Mouse (Mus musculus): ENCODE data around the gene Plekho2.

Gene Plekho2

DNA sequence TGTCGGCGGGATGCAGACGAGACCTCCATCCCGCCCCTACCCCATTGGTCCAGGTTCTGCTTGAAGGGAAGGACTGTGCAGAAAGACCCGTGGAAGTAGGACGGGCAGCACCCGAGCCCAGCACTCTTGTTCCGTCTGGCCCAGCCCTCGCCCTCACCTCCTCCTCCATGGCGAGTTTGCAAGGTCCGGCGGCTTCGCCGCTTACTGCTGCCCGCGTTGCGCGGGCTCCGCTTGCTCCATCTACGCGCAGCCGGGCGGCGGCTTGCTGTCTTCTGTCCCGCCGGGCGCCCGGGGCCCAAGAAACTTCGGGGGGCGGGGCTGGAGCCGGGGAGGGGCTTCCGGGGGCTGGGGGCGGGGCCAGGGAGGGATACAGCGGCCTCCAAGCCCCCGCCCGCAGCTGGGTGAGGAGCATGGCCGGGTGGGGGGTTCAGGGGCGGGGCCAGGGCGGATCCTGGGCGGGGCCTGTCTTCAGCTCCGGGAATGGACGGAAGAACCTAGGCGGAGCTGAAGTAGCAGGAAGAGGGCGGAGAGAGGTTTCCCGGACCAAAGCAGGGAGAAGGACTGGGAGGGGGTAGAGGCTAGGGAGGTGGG, at the start of gene Plekho2:
TSS of gene Plekho2 (minus strand) at position 260 of the 591 bp plus-strand sequence.
- DNase-seq (ENCODE audit: low spot score in 2 of 2), result peak; percentile 84 to 89

DNA sequence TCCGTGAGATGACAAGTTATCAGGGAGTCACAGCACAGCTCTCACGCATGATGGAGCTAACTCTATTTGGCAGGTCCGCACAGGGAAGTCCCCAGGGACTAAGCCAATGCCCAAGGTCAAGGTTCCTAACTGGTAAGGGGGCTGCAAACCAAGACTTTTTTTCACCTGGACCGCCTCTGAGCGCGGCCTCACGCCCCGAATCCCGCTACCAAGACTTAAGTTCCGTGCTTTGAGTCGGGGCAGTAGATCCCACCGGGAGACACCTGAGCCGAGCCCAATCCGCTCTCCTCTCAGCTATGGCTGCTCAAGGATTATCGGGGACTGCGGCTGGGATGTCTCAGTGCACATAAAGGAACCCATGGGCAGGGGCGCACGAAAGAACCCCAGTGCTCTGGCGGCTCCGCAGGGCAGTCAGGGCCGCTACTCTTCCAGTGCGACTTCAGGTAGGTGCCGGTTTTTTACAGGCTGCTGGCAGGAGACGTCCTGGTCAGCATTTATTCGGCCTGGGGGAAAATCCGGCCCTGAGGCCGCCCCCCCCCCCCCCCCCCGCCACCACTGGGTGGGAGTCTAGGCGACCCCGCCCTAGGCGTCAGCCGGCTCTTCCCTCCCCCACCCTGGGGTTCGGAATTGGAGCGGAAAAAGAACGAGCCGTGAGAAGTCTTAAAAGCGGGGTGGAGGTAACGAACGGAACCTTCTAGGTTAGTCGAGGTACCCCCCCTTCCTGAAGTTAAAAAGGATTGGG, 49.4 kb upstream of the Plekho2 start, which contains the start of gene Rbpms2:
TSS of gene Rbpms2 (plus strand) at position 624 of the 742 bp plus-strand sequence.
- DNase-seq (ENCODE audit: low spot score in 2 of 2), result no peak

DNA sequence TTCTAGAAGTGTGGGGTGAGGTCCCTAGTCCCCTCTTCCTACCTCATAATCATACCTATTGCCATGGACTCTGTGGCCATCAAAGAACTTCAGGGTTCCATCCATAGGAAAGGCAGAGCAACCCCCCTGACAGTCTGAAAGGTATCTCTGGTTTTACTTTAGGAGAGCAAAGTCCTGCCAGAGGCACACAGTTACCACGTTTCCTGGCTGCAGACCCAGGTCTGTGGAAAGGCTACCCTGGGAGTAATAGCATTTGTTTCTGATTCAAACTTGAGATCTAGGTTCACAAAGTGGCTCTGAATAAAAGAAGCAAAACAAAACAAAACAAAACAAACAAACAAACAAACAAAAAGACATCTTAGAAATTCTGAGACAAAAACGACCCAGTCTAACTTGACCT, 44.4 kb upstream of the Plekho2 start:
- no peak for DNase-seq (ENCODE audit: low spot score in 2 of 2)

DNA sequence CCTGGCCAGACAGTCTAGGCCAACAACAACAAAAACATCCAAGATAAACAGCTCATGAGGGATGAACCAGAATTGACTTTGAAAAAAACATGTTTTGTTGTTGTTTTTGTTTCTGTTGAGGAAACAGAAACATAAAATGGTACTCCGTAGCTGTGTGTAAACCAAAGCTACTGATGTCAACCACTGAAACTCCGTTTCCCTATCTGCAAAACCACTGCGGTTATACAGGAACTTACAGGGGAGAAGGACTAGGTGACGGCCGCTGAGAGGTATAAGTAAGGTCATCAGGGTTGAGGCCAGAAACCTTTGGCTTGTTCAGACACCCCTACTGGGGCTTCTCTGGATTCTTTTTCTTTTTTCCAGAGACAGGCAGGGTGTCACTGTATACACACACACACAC, 43.0 kb upstream of the Plekho2 start:
- no peak for DNase-seq (ENCODE audit: low spot score in 2 of 2)

DNA sequence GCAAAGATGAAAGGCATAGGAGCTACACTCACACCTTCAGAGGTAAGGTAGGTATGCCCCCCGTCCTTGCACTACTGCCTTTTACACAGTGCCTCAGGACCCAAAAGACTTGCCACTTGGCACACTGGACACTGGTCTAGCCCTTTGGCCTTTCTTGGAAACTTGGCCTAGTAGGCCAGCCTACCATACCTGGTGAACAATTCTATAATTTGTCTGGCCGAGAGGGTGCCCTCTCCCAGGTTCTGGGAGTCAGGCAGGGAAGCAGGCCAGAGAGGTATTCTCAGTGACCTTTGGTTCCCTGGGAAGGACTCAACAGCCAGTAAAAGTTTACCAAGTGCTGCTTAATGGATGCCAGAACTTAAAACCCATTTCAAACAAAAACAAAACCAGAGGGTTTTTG, 41.8 kb upstream of the Plekho2 start:
- DNase-seq (ENCODE audit: low spot score in 2 of 2), result no peak

DNA sequence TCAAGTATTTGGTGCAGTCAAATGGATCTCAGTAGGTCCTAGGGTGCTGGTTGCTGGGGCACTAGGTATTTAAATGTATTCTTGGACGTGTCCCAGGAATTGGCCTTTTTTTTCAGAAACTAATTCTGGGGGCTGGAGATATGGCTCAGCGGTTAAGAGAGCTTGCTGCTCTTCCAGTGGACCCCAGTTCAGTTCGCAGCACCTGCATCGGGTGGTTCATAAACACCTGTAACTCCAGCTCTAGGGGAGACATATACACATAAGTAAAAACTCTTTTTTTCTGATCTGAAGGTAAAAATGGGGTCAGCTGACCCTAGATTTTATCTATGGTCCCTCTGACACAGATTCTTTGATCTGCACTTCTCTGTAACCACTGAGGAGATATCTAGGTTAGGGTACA, 41.4 kb upstream of the Plekho2 start:
- no peak for DNase-seq (ENCODE audit: low spot score in 2 of 2)

DNA sequence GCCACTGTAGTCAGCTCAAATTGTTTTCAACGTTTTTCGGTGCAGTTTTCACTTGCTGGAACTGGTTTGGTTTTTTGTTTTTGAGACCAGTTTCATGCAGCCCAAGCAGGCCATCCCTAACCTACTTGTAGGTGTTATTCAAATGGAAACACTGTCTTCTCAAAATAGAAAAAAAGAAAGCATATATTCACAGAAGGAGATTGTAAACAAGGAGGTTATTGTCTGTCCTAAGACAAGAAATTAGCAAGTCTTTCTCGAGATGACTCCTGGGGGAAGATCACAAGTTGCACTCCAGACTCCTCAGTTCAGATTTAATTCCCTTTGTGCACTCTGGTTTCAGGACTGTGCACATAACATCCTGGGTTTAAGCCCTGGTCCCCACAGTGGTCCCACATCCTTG, 39.5 kb upstream of the Plekho2 start:
- no peak for DNase-seq (ENCODE audit: low spot score in 2 of 2)

DNA sequence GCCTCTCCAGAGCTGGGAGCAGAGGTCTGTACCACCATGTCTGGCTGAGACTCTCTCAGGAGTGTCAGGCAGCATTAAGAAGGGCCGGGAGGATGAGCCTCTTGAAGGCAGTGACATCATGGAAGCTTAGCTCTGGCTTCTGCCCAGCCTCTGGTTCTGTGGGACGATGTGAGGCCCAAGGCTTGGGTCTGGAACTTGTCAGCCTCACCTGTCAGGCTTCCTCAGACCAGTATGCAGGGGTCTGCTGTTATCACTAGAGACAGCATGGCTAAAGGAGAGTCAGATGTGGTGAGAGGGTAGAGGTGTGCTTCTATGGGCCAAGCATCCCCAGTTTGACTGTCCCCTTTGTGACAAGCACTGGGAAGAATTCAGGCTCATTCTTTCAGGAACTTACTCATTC, 33.3 kb upstream of the Plekho2 start:
- no peak for DNase-seq (ENCODE audit: low spot score in 2 of 2)

DNA sequence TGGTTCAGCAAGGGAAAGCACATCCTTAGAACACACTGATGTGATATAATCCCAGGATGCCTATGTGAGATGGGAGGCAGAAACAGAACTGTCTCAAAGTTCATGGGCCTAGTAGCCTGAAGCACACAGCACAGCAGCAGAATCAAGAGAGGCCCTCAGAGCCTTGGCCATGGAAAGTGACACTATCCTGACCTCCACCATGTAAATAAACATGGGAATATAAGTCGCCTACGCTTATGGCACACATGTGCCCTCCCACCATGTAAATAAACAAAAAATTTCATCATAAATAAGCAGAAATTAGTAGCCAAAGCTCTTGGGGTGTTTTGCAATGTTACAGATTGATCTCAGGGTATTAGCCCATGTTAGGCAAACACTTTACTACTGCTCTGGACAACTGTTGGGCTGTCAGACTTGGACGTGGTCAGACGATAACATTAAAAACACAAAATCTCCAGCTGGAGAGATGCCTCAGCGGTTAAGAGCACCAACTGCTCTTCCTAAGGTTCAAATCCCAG, 32.2 kb upstream of the Plekho2 start:
- DNase-seq (ENCODE audit: low spot score in 2 of 2), result no peak

DNA sequence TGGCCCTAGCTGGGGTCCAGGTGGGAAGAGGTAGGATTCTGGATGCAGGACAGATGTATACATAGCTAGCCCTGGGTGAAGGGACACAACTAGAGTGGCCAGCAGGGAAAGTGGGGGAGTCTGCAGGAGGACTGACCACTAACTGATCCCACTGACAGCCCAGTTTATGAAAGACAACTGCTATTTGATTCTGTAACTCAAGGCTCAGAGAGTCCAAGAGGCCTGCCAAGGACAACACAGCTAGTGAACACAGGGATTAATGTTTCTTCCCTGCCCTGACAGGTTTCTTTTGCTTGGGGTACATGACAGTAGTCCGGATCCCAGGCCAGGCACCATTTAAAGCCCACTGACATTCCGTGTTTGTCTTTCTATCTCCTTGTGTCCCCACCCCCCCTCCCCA, 27.3 kb upstream of the Plekho2 start:
- no peak for DNase-seq (ENCODE audit: low spot score in 2 of 2)

DNA sequence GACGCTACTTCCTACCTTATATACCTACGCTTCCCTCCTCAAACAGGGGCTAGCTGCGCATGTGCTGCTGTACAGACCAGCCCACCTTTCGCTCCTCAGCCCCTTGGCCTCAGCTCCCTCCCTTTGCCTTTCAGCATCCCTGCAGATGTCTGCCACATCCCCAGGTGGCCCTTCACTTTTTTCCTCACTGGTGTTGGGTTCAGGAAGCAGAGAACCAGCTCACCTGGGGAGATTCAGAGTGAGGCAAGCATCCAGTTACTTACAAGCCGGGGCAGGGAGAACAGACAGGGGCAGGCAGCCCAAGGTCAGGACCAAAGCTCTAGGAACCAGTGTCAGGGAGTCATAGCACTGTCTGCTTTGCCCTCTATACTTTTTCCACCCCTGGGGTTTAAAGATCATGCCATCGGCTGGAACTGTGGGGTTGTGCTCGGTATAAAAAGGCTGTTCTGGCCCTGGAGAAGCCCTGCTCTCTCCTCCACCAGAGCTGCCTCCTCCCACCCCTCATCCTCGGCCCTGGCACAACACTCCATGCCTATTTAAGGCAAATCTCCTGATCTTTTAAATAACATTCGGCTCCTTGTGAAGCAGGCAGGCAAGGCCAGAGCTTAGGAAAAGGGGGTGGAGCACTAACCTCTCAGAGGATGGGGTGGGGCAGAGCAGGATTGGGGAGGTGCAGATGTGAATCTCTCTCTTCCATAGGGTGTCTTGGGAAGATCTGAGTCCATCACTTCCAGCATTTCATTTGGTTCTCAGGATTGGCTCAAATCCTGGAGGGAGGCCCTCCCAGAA, 26.7 kb upstream of the Plekho2 start:
- DNase-seq (ENCODE audit: low spot score in 2 of 2), result no peak

DNA sequence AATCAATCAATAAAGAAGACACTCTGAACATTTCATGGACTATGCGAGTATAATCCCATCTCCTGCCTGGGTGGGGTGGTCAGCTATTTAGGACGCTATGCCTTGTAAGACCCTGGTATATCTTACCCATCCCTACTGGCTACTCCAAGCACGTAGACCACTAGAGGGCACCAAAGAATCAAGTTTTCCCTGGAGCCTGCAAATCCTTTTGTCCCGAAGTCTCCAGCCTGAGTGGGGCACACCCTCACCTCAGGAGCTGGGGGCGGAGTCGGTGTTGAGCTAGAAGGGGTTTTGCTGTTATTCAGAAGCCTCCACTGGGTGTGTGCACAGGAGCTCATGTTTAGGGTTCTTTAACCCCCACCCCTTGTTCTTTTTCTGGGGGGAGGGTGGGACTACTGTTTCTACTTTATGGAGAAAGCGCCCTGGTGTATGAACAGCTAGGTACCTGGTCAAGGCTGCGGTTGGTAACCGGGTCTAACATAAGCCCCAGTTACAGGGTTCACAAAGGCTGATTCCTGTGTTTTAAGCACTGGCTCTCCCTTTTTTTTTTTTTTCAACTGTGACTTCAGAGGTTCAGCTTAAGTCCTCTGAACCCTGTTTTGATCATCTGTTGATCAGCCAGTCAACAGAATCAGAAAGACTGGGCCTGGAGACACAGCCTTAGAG, 25.8 kb upstream of the Plekho2 start:
- peak in 1 of 2 experiments; percentile 27 for DNase-seq (ENCODE audit: low spot score in 2 of 2)

DNA sequence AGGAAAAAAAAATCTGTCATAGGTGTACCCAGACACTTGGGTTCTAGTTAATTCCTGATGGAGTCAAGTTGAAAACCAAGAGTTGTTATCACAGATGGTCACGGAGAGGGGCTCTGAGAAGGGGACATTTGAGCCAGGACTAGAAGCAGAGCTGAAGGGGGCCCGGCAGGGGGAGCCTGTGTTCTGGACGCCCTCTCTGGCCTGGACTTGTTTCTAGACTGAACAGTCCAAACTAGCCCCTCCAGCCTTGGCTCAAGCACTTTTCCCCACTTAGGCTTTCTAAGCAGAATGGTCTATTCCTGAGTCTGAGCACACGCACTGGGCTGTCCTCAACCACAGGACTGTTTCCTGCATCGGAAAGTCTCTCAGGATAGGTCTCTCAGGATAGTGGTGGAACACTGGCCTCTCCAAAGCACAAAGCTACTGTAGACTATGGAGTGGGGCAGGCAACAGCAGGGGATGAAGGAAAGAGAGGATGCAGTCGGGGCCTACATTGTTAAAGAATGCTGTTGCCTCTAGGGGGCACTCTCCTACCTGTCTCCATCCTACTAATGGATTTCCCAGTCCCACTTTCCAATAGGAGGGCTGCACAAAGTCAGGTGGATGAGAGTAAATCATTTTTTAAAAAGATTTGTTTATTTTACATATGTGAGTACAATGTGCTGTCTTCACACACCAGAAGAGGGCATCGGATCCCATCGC, 23.7 kb upstream of the Plekho2 start:
- DNase-seq (ENCODE audit: low spot score in 2 of 2), result no peak

DNA sequence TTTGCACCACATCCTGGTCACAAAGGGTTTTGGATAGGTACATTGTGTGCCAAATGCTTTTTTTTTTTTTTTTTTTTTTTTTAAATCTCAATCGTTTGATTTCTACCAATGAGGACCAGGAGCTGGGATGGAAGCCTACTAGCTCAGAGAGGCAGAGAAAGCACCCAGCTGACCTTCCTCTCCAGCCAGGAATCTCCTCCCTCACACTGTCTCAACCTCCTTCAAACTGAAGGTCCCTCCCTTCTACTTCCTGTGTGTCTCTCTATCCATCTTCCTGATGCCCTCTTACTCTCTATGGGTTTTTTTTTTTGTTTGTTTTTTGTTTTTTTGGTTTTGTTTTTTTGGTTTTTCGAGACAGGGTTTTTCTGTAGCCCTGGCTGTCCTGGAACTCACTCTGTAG, 21.1 kb upstream of the Plekho2 start:
- no peak for DNase-seq (ENCODE audit: low spot score in 2 of 2)

DNA sequence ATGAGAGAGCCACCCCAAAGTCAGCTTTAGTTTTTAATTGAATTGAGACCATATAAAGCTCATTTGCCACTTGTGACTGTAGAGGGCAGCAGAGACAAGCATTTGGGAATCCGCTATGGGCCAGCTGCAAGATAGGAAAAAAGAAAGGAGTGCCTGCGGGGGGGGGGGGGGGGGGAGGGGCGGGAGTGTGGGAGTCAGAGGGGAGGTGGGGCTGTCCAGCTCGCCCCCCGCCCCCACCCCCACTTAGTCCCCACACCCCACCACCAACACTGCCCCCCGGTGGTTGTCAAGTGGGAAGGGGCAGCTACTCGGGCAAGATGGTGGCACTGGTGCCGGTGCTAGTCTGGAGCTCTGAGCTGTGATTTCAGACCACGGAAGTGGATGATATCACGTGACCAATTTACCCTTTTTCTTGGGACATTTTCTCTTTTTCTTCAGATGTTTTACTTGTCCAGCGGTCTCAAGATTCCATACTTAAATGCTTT, 19.0 kb upstream of the Plekho2 start:
- peak in 1 of 2 experiments; percentile 38 for DNase-seq (ENCODE audit: low spot score in 2 of 2)

DNA sequence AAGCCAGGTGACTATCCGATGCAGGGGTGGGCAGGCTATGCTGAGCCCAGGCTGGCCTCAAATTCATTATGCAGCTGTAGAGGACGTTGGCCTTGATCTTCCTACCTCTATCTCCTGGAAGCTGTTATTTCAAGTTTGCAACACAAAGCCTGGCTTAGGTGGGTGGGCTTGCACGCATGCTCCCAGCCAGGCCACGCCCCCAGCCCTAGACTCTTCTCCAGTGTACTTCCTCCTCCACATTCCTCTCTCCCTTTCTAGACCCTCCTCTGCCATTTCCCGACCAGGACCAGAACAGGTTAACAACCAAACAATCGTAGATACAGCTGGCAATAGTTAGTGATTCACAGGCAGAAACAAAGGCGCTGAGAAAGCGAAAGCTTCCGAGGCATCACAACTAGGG, 13.8 kb upstream of the Plekho2 start:
- DNase-seq (ENCODE audit: low spot score in 2 of 2), result no peak

DNA sequence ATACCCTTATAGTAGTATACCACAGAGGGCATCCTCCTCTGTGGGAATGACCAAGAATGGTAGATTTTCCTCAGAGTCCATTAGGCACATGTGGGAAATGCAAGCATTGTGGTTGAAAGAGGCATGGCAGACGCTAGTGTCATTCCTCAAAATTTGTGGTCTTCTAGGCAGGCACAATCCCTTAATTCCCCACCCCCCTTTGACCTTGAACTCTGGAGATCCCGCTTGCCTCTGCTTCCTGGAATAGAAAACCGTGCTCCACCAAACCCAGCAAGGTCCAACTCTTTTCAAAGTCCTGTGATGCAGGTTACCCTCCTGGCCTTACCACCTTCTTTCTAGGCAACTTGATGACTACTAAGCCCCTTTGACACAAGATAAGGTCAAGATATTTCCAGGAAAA, 12.9 kb upstream of the Plekho2 start:
- no peak for DNase-seq (ENCODE audit: low spot score in 2 of 2)

DNA sequence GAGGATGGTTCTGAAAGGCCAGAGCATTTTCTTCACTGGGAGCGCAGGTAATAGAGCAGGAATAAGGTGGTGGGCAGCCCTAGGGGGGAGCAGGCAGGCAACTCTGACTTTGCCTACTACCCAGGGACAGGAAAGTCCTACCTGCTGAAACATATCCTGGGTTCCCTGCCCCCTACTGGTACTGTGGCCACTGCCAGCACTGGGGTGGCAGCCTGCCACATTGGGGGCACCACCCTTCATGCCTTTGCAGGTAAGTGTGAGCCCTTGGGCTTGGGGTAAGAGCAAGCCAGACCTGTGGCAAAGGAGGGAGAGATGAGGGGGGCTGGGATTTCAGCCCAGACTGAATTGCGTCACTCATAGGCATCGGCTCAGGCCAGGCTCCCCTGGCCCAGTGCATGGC, 9.3 kb upstream of the Plekho2 start:
- no peak for DNase-seq (ENCODE audit: low spot score in 2 of 2)

DNA sequence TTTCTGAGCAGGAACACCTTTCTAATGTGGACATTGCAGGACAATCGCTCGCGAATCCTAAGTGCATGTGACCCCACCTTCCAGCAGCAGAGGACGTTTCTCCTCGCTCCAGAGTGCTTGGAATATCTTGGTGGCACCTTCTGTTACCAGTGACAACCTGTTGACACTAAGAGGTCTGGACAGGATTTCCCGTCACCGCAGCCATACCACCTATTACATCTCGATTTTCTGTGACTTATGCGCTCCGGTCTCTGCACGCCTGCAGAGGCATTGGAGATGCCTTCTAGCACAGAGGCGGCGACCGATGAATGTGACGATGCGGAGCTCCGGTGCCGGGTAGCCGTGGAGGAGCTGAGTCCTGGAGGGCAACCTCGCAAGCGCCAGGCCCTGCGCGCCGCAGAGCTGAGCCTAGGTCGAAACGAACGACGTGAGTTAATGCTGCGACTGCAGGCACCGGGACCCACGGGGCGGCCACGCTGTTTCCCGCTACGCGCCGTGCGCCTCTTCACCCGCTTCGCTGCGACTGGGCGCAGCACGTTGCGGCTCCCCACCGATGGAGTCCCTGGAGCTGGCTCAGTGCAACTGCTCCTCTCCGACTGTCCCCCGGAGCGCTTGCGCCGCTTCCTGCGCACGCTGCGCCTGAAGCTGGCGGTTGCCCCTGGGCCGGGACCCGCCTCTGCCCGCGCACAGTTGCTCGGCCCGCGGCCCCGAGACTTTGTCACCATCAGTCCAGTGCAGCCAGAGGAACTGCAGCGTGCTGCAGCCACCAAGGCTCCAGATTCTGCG, 7.9 kb upstream of the Plekho2 start:
- peak in 1 of 2 experiments; percentile 26 for DNase-seq (ENCODE audit: low spot score in 2 of 2)

DNA sequence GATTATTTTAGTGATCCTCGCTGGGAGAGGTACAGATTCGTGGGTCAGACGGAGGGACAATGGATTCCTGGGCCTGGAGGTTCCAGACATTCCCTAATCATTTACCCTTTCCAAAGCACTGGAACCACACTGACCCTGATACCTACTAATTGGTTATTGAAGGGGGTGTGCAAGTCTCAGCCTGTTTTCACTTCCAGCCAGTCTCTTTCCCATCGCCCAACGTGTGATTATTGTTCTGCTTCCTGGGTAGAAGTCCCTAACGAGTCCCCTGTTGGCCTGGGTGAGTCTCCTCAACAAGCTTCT, 7.4 kb upstream of the Plekho2 start:
- DNase-seq (ENCODE audit: low spot score in 2 of 2), result no peak

Measured in natural killer cell, adult 2 months (primary cell).